Mouse (Mus musculus) small intestine, adult 2 months (tissue): ENCODE data around the gene Adrb1. TPM values are rescaled to one million over a fixed set of nuclear protein-coding genes. Genes with fewer than 3 reads are reported as not detected.
"Not testable (repeated sequence)": the region's sequence is repeated elsewhere in the genome, so short reads cannot be mapped to it uniquely, and the experiment has no call there.

Experiments used
- H3K27ac ChIP-seq: fragments of 200-500 bp; 2 replicates; pipeline ENCODE4 v1.5.1; 2012; ENCODE audit warnings: low read depth, low read length, control low read depth, inconsistent platforms; ENCODE audit not compliant: insufficient read depth
- H3K27me3 ChIP-seq: fragments of 200-500 bp; 2 replicates; pipeline ENCODE4 v1.6.1; 2012; ENCODE audit warnings: mild to moderate bottlenecking, moderate library complexity, low read length, inconsistent platforms; ENCODE audit not compliant: control insufficient read depth, insufficient read depth
- H3K36me3 ChIP-seq: fragments of 200-500 bp; 2 replicates; pipeline ENCODE4 v1.6.1; 2012; ENCODE audit warnings: mild to moderate bottlenecking, low read length, control low read depth, inconsistent platforms; ENCODE audit not compliant: control insufficient read depth, insufficient read depth
- H3K4me1 ChIP-seq: fragments of 200-500 bp; 2 replicates; pipeline ENCODE4 v1.6.1; 2012; ENCODE audit warnings: low read length, inconsistent platforms, mixed read lengths; ENCODE audit not compliant: control insufficient read depth, insufficient read depth, insufficient read length
- H3K4me3 ChIP-seq: fragments of 200-500 bp; 2 replicates; pipeline ENCODE4 v1.5.1; 2012; ENCODE audit warnings: low read depth, mild to moderate bottlenecking, control low read depth, inconsistent platforms, low read length, moderate library complexity
- CTCF ChIP-seq: fragments of 200-500 bp; IDR thresholded peaks from 2 replicates; pipeline ENCODE4 v1.5.1; 2012; ENCODE audit warnings: low read depth, mild to moderate bottlenecking, control low read depth, inconsistent platforms, low read length, moderate library complexity, mixed read lengths; ENCODE audit not compliant: insufficient replicate concordance, insufficient read length; ENCODE audit errors: extremely low read depth
- POLR2A ChIP-seq: fragments of 200-500 bp; IDR thresholded peaks from 2 replicates; pipeline ENCODE4 v1.6.1; 2012; ENCODE audit warnings: low read depth, mild to moderate bottlenecking, control low read depth, inconsistent platforms, low read length, moderate library complexity
- WGBS: fragments of 180-500 bp; shearing (Covaris S2); methylation state at CpG from one replicate; pipeline ENCODE4 v1.1.7; 2018; 5-methylcytosine and 5-hydroxymethylcytosine counted together
- polyA plus RNA-seq: library from polyadenylated mRNA; depleted of rRNA; stranded (reverse); fragments of >200 nt; gene quantifications from 2 replicates; pipeline ENCODE4 v1.2.3, GENCODE M21; 2012

Adrb1 gene
- polyA plus RNA-seq, 1 experiment, result 3.1 TPM

DNA sequence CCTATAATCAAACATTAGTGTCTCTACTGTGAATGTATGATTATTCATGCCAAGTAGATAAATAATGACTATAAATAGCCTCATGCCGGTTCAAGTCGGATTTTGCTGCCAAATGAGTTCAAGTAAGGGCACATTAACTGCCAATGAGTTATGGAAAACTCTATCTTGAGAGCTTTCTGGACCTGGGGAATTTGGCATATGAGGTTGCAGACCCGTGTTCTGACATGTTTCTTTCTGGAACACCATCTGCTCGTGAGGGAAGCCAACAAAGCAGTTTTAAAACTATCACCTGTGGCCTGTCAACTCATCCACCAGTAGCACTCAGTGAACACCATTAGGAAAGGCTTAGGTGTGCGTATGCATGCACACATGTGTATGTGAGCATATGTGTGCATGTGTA, 14.3 kb downstream of the Adrb1 start:
- no peak overlapping the region for H3K27ac ChIP-seq
- no peaks in the 10 kb centered on the region for H3K36me3 ChIP-seq
- H3K4me1 ChIP-seq, result no peaks in the 10 kb centered on the region
- no peaks in the 10 kb centered on the region for H3K27me3 ChIP-seq
- 44% methylated on average over 5 of the region's 5 CpGs for WGBS
- H3K4me3 ChIP-seq, result no peak overlapping the region
- TF ChIP-seq CTCF, result no peak
- no peak for TF ChIP-seq POLR2A

DNA sequence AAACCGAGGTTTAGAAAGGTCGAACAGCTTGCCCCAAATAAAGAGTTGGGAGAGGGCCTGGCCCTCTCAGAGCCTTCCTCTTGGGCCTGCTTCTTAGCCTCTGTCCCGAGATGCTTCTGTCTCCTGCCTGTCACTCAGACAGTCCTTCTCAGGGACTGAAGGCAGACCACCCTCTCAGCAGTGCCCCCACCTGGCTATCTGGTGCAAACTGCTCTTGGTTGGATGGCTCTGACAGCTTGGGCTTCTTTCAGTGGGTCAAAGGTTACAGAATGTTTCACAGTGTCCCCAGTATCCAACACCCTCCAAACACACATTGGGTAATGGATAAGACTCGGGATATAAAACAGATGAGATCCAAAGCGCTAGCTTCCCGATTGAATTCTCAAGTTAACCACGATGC, 23.1 kb downstream of the Adrb1 start:
- no peak for TF ChIP-seq CTCF
- no peak for TF ChIP-seq POLR2A
- Histone ChIP-seq H3K4me1 (0 out of 2 replicates have a peak, but pooled peaks cover 2% of the 10 kb centered on the region), H3K27me3 (no peaks in the 10 kb centered on the region), H3K36me3 (no peaks in the 10 kb centered on the region), H3K4me3 (no peak overlapping the region), H3K27ac (no peak overlapping the region)
- WGBS, result 80% methylated on average over 7 of the region's 7 CpGs

DNA sequence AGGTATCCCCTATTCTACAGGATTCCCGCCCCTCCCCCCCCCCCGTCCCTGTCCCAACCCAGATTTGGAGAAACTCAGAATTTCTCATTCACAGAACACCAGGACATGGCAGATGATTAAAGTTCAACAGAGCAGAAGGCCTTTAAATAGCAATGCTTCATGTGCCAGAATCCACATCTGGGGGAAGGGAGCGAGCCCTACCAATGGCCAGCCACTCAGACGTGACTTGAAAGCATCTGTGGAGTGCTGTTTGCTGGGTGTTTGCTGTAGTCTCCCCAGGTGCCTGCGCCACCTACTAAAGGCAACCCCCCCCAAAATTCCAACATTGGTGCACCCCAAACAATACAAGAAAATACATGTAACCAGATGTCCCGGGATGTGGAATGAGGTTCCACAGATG, 23.5 kb downstream of the Adrb1 start:
- H3K36me3 ChIP-seq, result no peaks in the 10 kb centered on the region
- no peaks in the 10 kb centered on the region for H3K27me3 ChIP-seq
- TF ChIP-seq CTCF (no peak), POLR2A (no peak)
- no peak overlapping the region for H3K4me3 ChIP-seq
- 79% methylated on average over 6 of the region's 6 CpGs for WGBS
- H3K27ac ChIP-seq, result no peak overlapping the region
- H3K4me1 ChIP-seq, result 0 out of 2 replicates have a peak, but pooled peaks cover 2% of the 10 kb centered on the region

DNA sequence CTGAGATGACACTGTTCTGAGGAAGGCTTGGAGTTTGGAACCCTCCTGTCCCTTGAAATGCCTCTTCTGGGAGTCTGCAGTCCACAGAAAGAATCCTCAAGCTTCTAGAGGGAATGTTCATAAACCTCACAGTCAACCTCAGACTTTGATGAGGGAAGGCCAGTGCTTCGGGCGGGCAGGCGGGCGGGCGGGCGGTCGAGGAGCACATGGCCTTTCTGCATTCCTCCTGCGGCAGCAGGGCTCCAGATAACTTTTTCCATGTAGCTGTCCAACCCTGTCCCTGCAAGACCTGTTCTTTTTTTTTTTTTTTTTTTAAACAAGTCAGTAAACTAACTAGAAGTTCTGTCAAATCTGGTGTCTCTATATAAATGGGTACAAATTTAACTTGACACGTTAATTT, 24.6 kb downstream of the Adrb1 start:
- no peak overlapping the region for H3K27ac ChIP-seq
- TF ChIP-seq CTCF (no peak), POLR2A (no peak)
- 0 out of 2 replicates have a peak, but pooled peaks cover 2% of the 10 kb centered on the region for H3K4me1 ChIP-seq
- no peaks in the 10 kb centered on the region for H3K36me3 ChIP-seq
- no peak overlapping the region for H3K4me3 ChIP-seq
- no peaks in the 10 kb centered on the region for H3K27me3 ChIP-seq
- WGBS, result 83% methylated on average over 9 of the region's 9 CpGs

DNA sequence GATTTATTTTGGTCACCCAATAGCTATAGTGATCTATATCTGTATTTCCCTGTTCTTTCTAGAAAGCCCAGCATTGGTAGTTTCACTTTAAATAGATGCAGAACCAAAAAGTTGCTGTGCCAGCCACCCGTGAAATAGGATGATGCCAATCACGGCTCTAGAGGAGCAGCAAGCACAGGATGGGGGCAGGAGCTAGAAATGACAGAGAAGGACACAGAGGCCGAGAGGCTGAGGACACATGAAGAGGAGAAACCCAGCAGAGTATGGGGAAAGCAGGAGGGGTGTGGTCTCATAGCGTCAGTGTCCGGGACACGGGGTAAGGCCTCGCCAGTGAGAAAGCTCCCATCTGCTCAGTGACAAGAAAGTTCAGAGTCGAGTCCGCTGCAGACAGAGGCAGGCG, 25.9 kb downstream of the Adrb1 start:
- WGBS, result 50% methylated on average over 10 of the region's 10 CpGs
- Histone ChIP-seq H3K4me1 (no peaks in the 10 kb centered on the region), H3K4me3 (no peak overlapping the region), H3K27ac (no peak overlapping the region), H3K27me3 (no peaks in the 10 kb centered on the region), H3K36me3 (no peaks in the 10 kb centered on the region)
- TF ChIP-seq CTCF (no peak), POLR2A (no peak)

DNA sequence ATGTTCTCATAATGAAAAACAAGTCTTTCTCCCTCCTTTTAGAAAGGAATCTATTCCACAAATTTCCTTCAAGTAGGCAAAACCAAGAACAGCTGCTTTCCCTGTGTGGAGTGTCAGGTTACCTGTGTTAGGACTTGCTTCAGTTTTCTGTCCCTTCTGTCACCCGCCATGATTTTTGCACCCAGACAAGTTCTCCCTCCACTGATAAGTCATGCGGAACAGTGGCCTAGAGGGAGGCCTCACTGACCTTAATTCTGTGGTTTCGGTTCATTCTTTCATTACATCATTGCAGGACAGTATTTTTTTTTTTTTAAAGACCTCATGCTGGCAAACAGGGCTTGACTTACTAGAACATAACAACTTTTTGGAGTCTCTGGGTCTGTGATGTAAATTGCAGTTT, 27.3 kb downstream of the Adrb1 start:
- Histone ChIP-seq H3K4me3 (no peak overlapping the region), H3K27me3 (no peaks in the 10 kb centered on the region), H3K36me3 (no peaks in the 10 kb centered on the region), H3K4me1 (no peaks in the 10 kb centered on the region), H3K27ac (no peak overlapping the region)
- WGBS, result 50% methylated on average over 3 of the region's 3 CpGs
- TF ChIP-seq POLR2A (no peak), CTCF (no peak)

DNA sequence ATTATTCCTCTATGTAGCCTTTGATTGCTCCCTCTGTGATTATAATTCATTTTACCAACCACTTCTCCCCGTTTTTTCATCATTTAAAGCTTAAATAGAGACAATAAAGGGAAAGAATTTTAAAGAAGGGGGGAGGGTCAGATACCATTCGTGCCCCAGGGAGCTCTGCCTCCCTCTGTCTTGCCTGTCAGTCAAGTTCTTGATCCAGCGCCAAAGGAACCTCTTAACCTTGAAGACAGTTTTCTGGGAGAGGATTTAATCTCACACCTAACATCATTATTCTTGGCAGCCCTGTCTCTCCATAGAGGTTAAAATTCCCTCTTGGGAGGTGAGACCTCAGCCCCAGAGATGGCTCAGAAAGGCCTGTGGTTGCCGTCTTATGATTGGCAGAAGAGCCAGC, 28.7 kb downstream of the Adrb1 start:
- Histone ChIP-seq H3K4me3 (no peak overlapping the region), H3K36me3 (no peaks in the 10 kb centered on the region), H3K4me1 (no peaks in the 10 kb centered on the region), H3K27ac (no peak overlapping the region), H3K27me3 (no peaks in the 10 kb centered on the region)
- TF ChIP-seq CTCF (no peak), POLR2A (no peak)
- WGBS, result 56% methylated on average over 4 of the region's 4 CpGs

DNA sequence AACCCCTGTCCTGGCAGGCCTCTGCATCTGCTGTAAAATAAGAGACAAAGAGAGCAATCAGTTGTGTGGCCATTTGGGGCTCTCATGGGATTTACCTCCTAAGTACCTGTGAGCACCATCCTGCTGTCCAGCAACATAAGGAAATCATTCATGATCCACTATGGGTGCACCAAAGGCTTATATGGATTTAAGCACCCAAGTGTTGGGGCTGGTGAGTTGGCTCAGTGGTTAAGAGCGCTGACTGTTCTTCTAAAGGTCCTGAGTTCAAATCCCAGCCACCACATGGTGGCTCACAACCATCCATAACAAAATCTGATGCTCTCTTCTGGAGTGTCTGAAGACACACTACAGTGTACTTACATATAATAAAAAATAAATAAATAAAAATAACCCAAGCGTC, 32.5 kb downstream of the Adrb1 start:
- not testable (repeated sequence) for H3K36me3 ChIP-seq, H3K4me3 ChIP-seq, H3K4me1 ChIP-seq, H3K27me3 ChIP-seq, H3K27ac ChIP-seq
- WGBS, result 95% methylated on average over 2 of the region's 2 CpGs
